Mouse (Mus musculus) stomach, postnatal 0 days (tissue): Measurements from ENCODE around the gene St3gal6. TPM values are rescaled to one million over a fixed set of nuclear protein-coding genes. Genes with fewer than 3 reads are reported as not detected.

ENCODE experiments used
- ATAC-seq: fragments of 200-750 bp; cut with Nextera tagmentation; 2 replicates; pipeline ENCODE4 v1.8.0; 2017; ENCODE audit not compliant: low FRiP score, low TSS enrichment
- DNase-seq: peaks from one replicate; pipeline ENCODE4 v3.0.0-alpha.2; 2016; ENCODE audit warnings: low spot score
- H3K27ac ChIP-seq: fragments of 300-500 bp; sonication (generic); replicated peaks from 2 replicates; pipeline ENCODE4 v1.5.1; 2014; ENCODE audit warnings: mild to moderate bottlenecking, control low read depth
- H3K27me3 ChIP-seq: fragments of 300-500 bp; sonication (generic); 2 replicates; pipeline ENCODE4 v1.6.1; 2014; ENCODE audit warnings: low read length; ENCODE audit not compliant: control insufficient read depth, insufficient read depth
- H3K36me3 ChIP-seq: fragments of 300-500 bp; sonication (generic); 2 replicates; pipeline ENCODE4 v1.6.1; 2014; ENCODE audit warnings: low read length, mixed read lengths; ENCODE audit not compliant: control insufficient read depth, insufficient read depth
- H3K4me1 ChIP-seq: fragments of 300-500 bp; sonication (generic); replicated peaks from 2 replicates; pipeline ENCODE4 v1.6.1; 2014; ENCODE audit warnings: antibody characterized with exemption; ENCODE audit not compliant: control insufficient read depth, insufficient read depth
- H3K4me2 ChIP-seq: fragments of 300-500 bp; sonication (generic); replicated peaks from 2 replicates; pipeline ENCODE4 v1.6.1; 2014; ENCODE audit warnings: low read depth, mild to moderate bottlenecking, control low read depth, moderate library complexity
- H3K4me3 ChIP-seq: fragments of 300-500 bp; sonication (generic); 2 replicates; pipeline ENCODE4 v1.5.1; 2014; ENCODE audit warnings: low read depth, low read length, control low read depth
- H3K9ac ChIP-seq: fragments of 300-500 bp; sonication (generic); 2 replicates; pipeline ENCODE4 v1.6.1; 2014; ENCODE audit warnings: mild to moderate bottlenecking, low read length, control low read depth, mixed read lengths
- H3K9me3 ChIP-seq: fragments of 300-500 bp; sonication (generic); 2 replicates; pipeline ENCODE4 v1.6.1; 2016; ENCODE audit warnings: low read length; ENCODE audit not compliant: control insufficient read depth
- CTCF ChIP-seq: IDR thresholded peaks from 2 replicates; pipeline ENCODE4 v1.5.1; 2016; ENCODE audit warnings: antibody characterized with exemption, low read depth, mild to moderate bottlenecking, moderate library complexity
- EP300 ChIP-seq: optimal IDR thresholded peaks from 2 replicates; pipeline ENCODE3; 2016; ENCODE audit warnings: antibody characterized with exemption
- WGBS: fragments of 180-500 bp; shearing (Covaris S2); extraction: QIAGEN DNeasy Blood & Tissue Kit; methylation state at CpG from one replicate; pipeline ENCODE4 v1.1.7; 2014; 5-methylcytosine and 5-hydroxymethylcytosine counted together
- polyA plus RNA-seq: library from polyadenylated mRNA; unstranded; fragments of >200 nt; fragmentation: Nextera tagmentation; extraction: Ambion mirVana; gene quantifications from 2 replicates; pipeline ENCODE4 v1.2.1, GENCODE M21; 2015

St3gal6 gene
- 7.1 and 8.0 TPM in 2 replicates for polyA plus RNA-seq

GRCm38 (mm10) chr16:58523972-58524850 is at the start of gene St3gal6:
Gene St3gal6, minus strand, starts transcription at chr16:58524243.
- no peaks in the 10 kb centered on the region for H3K4me1 ChIP-seq
- DNase-seq (no peak), ATAC-seq (no peak)
- peak within 1 kb of the TSS; percentile 72 for H3K4me3 ChIP-seq
- peak within 1 kb of the TSS; percentile 78 for H3K27ac ChIP-seq
- peak within 1 kb of the TSS; percentile 96 for H3K4me2 ChIP-seq
- 82% methylated on average over 12 of the region's 12 CpGs for WGBS
- H3K9me3 ChIP-seq = no peaks in the 10 kb centered on the region
- H3K36me3 ChIP-seq = no peaks in the 10 kb centered on the region
- no peaks in the 10 kb centered on the region for H3K27me3 ChIP-seq
- TF ChIP-seq EP300 (no peak), CTCF (no peak)
- peak within 1 kb of the TSS; percentile 78 for H3K9ac ChIP-seq

DNA sequence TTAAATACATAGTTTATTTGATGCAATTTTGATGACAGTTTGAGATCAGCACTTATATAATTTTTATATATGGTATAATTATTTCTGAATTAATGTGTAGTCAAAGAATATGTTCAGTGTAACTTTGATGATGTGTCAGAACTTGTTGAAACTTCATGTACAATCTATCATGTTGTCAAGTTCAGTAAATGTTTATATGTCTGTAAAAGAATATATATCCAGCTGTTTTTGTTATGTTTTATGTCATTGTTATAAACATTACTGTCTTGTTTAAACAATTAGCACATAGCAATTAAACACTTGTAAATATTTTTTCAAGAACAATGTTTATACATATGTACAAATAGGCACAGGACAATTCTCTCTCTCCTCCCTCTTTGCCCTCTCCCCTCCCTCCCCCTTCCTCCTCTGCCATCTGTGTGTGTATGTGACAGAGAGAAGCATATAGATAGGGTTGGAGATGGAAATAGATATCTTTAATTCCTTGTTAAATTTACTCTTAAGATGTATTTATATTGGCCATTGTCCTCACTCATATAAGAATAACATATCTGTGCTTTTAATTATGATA is 46.7 kb upstream of the St3gal6 start:
- no peak for ATAC-seq

DNA sequence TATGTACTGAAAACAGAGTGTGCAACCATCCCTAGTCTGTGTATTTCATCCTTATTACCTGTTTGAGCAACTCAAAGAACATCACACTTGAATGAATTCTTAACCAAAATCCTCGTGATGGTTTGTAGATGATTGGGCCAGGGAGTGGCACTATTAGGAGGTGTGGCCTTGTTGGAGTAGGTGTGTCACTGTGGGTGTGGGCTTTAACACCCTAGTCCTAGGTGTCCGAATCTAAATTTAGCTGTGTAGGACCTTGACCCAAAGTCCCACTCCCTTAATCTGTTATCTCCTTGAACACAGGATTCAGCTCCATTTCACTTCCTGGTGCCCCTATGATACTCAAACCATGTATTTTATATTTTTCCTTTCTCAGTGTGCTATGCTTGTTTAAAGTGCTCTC is 37.2 kb upstream of the St3gal6 start:
- Histone ChIP-seq H3K9ac (no peak overlapping the region), H3K27ac (no peak overlapping the region), H3K27me3 (no peaks in the 10 kb centered on the region), H3K4me3 (no peak overlapping the region), H3K9me3 (no peaks in the 10 kb centered on the region), H3K36me3 (no peaks in the 10 kb centered on the region), H3K4me2 (no peak overlapping the region), H3K4me1 (no peaks in the 10 kb centered on the region)
- no peak for TF ChIP-seq EP300
- TF ChIP-seq CTCF = no peak
- ATAC-seq (no peak), DNase-seq (no peak)
- 64% methylated on average over 2 of the region's 2 CpGs for WGBS

More for the DNA sequence above, 46.7 kb upstream of the St3gal6 start:
- no peak for DNase-seq
- Histone ChIP-seq H3K4me2 (no peak overlapping the region), H3K36me3 (no peaks in the 10 kb centered on the region), H3K27ac (no peak overlapping the region), H3K27me3 (no peaks in the 10 kb centered on the region), H3K9me3 (no peaks in the 10 kb centered on the region), H3K4me1 (no peaks in the 10 kb centered on the region), H3K4me3 (no peak overlapping the region), H3K9ac (no peak overlapping the region)
- TF ChIP-seq EP300 (no peak), CTCF (no peak)

DNA sequence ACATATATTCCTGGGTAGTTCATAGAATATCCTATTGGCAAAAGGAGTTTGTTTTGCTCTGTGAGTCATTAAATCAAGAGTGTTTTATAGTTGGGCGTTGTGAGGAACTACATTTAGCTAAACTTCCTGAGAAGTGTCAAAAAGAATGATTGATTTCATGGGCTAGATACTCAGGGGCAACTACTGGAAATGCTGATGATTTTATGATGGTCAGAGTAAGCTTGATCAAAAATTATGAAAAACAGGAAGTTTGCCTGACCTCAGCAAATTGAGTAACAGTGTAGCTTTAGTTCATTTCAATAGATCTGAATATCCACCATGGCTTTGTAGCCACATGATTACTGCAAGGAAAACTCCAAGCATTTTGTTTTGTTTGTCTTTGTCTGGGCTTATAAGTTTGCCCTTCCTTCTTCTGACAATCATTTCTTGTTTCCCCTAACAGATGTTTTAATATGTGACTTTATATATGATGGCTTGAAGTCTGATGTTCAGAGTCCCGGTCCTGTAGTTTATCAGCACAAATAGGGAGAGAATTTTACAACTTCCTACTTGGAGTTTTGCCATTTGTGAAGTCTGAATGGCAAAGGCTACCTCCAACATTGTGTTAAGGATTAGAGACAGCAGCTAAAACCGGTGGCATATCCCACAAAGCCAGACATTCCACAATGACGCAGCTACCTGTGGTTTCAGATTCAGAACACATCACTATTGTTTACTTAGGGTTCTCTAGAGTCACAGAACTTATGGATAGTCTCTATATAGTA is 32.2 kb upstream of the St3gal6 start:
- H3K27me3 ChIP-seq = no peaks in the 10 kb centered on the region
- DNase-seq (no peak), ATAC-seq (no peak)
- TF ChIP-seq CTCF (no peak), EP300 (no peak)
- no peak overlapping the region for H3K4me2 ChIP-seq
- no peaks in the 10 kb centered on the region for H3K36me3 ChIP-seq
- H3K9me3 ChIP-seq = no peaks in the 10 kb centered on the region
- no peak overlapping the region for H3K9ac ChIP-seq
- H3K27ac ChIP-seq = no peak overlapping the region
- no peaks in the 10 kb centered on the region for H3K4me1 ChIP-seq
- H3K4me3 ChIP-seq = no peak overlapping the region
- 38% methylated on average over 4 of the region's 4 CpGs for WGBS

GRCm38 (mm10) chr16:58554673-58555072 is 30.6 kb upstream of the St3gal6 start:
- Histone ChIP-seq H3K27me3 (no peaks in the 10 kb centered on the region), H3K9me3 (no peaks in the 10 kb centered on the region), H3K27ac (no peak overlapping the region), H3K4me3 (no peak overlapping the region), H3K36me3 (no peaks in the 10 kb centered on the region), H3K9ac (no peak overlapping the region), H3K4me2 (no peak overlapping the region), H3K4me1 (no peaks in the 10 kb centered on the region)
- TF ChIP-seq CTCF (no peak), EP300 (no peak)
- 71% methylated on average over 1 of the region's 1 CpGs for WGBS
- DNase-seq (no peak), ATAC-seq (no peak)

DNA sequence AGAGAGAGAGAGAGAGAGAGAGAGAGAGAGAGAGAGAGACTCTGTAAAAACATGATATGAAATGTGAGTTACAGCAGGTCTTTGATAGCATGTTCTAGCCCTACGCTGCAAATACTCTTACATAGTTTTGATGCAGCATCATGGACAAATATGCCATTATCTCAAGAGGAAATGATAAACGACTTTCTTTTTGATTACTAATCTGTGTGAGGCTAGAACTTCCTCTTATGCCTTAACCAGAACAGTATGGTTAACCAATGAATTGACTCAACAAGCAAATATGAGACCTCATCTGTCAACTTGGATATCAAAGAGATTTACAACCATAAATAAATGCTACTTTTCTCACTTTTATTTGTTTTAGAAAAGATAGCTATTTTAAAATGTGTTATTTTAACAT is 24.0 kb upstream of the St3gal6 start:
- no peak overlapping the region for H3K9ac ChIP-seq
- WGBS = 41% methylated on average over 2 of the region's 2 CpGs
- H3K4me1 ChIP-seq = no peaks in the 10 kb centered on the region
- H3K36me3 ChIP-seq = no peaks in the 10 kb centered on the region
- no peak overlapping the region for H3K4me2 ChIP-seq
- H3K27ac ChIP-seq = no peak overlapping the region
- no peaks in the 10 kb centered on the region for H3K9me3 ChIP-seq
- H3K4me3 ChIP-seq = no peak overlapping the region
- no peak for TF ChIP-seq CTCF
- TF ChIP-seq EP300 = no peak
- DNase-seq (no peak), ATAC-seq (no peak)
- no peaks in the 10 kb centered on the region for H3K27me3 ChIP-seq
